Mouse (Mus musculus) G1E (cell line): ENCODE data around the gene Rps6kc1.

Experiments
- CTCF ChIP-seq: IDR thresholded peaks from 2 replicates; pipeline ENCODE4 v1.5.1; 2012; ENCODE audit warnings: low read depth, low read length, inconsistent platforms, mixed read lengths
- GATA1 ChIP-seq: IDR thresholded peaks from 2 replicates; pipeline ENCODE4 v1.6.1; 2012; ENCODE audit warnings: borderline replicate concordance, low read length, inconsistent platforms, mixed read lengths
- POLR2AphosphoS5 ChIP-seq: IDR thresholded peaks from 2 replicates; pipeline ENCODE4 v1.6.1; 2012; ENCODE audit warnings: low read depth, low read length, inconsistent platforms; ENCODE audit not compliant: insufficient replicate concordance
- TAL1 ChIP-seq: conservative IDR thresholded peaks from 2 replicates; pipeline ENCODE4 v1.6.1; 2012; ENCODE audit warnings: low read depth, low read length, inconsistent platforms, mixed read lengths

DNA sequence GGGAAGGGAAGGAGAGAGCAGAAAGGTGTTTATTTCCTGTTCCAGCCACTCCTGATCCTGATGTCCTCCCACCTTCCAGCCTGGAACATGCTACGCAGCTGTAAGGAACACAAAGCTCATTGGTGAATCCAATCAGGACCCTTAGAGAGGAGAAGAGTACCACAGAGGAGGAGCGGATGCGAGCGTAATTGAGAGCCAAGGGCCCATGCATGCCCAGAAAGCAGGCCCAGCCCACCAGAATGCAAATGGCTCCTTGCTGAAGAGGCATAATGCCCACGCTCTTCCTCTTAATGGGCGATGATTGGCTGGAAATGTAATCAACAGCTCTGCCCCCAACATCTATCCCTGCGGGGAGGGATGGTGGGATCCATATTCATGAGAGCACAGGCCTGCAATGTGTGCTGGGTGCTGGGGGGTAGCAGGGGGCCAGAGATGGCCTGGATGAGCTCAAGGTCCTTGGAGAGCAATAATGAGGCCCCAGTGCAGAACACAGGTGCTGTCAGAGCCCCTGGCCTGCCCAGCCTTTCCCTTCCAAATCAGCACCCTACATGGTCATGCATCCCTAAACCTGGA is 182.0 kb downstream of the Rps6kc1 start:
- TF ChIP-seq CTCF (no peak), POLR2AphosphoS5 (no peak), TAL1 (no peak), GATA1 (no peak)
